Mouse (Mus musculus) CD4-positive naive resting alpha-beta T cell, adult 57 days (primary cell): Measurements from ENCODE around the gene Klk7. TPM values are rescaled to one million over a fixed set of nuclear protein-coding genes. Genes with fewer than 3 reads are reported as not detected.

Experiments used
- total RNA-seq: library from RNA; stranded (reverse); gene quantifications from one replicate; pipeline ENCODE4 v1.2.4, GENCODE M21; 2023

Gene Klk7
- total RNA-seq = 0.41 TPM

DNA sequence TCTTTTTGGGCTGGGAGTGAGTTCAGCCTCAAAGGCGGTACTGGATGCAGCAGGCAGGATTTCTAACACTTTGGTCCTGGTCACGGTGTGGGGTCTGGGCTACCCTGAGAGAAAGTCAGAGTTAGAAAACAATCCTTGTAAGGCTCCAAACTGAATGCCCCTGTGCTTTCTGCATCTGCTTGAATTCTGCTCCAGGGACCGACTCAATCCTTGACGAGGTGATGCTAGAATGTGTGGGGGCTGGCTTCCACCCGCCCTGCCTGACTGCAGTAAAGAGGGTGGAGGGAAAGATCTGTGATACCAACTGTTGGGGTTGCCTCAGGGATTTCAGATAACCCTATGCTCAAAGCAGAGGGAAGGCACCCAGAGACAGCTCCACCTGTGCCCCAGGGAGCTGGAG is at the start of gene Klk7:
Gene Klk7 (plus strand): TSS at position 301 of the 400 bp plus-strand sequence.

DNA sequence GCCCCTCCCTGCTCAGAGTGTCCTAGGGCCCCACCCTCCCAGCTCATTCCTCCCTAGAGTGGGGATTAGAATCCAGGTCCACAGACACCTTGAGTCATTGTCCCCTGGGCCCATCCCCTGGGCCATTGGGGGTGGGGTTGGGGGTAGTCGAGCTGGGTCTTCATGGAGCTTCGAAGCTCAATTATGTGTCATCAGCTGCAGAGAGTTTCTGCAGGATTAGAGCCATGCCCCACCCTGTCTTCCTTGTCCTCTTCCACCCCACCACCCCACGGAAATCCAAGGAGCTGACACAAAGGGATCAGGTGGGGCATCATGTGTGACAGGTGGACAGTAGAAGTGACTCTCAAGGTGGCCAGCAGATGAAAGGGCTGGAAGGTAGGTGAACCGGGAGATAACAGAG is 42.5 kb upstream of the Klk7 start, which contains the start of gene Klk12:
Gene Klk12 (plus strand): TSS at position 301 of the 400 bp plus-strand sequence.

DNA sequence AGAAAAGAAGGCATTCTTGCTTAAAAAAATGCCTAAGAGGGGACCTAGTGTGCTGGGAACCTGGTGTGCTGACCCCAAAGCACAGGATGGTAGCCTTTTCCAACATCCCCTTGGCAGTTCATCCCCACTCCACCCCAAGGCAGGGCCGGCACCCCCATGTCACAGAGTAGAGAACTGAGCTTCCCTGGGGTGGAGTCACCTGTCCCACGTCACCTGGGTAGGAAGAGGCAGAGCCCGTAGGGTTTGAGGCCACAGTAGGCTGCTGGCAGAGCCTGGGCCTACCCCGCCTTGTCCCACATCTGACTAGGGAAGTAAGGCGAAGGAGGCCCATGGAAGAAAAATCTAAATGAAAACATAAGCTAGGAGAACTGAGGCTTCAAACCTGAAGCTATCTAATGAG is 36.7 kb upstream of the Klk7 start, which contains the start of gene Klk11:
Gene Klk11 (plus strand): TSS at position 241 of the 400 bp plus-strand sequence.

DNA sequence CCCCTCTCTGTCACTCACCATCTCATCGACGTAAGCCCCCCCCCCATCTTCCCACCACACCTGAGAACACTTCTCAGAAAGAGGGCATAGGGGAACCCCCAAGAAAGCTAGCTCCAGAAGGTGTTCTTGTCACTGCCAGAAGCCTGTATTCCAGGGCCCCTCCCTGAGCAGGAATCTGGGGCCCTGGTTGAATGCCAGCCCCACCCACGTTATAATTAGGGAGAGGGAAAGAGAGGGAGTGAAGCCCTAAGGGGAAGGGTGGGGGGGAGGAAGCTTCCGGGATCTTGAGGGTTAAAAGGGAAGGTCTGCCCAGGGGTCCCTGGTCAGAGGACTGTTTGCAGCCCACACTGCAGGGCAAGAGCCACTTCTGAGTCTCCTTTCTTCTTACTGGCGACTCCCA is 30.3 kb upstream of the Klk7 start, which contains the start of gene Klk10:
Gene Klk10 (plus strand): TSS at position 290 of the 400 bp plus-strand sequence.

DNA sequence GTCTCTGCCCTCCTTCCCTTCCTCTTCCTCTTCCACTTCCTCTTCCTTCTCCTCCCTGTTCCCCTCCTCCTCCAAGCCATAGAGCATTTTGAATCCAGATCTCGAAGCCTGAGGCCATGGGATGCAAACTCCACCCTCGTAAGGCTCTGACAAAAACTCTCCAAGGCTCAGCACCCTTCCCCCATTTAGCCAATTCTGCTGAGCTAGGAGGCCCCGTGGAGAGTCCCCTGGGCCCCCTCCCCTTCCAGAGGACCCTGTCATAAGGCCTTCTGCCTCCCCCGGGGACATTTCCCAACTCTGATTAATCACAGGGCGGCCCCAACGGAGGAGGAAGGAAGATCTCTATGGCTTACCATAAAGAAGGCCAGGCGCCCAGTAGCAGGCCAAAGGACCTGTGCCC is 19.5 kb upstream of the Klk7 start, which contains the start of gene Klk9:
Gene Klk9 (plus strand): TSS at position 301 of the 400 bp plus-strand sequence.

DNA sequence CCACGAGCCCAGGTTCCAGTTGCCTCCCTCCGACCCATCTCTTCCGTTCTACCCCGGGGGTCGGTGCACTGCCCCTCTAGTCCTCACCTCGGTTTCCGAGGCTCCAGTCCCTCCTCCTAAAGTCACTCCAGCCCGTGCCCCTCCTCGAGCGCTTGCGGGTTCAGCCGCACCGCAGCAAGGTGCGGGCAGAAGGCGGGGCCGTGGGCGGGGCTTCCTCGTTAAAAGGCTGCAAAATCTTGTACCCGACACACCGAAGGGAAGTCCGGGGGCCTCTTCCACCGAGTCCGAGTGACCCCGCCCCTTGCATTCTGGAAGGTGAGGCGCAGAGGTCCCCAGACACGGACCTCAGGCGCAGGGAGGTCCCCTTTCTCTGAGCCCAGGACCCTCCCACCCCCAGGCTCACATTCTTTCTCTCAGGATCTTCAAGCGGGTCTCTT is 13.7 kb upstream of the Klk7 start, which contains the start of gene Klk8:
Gene Klk8 (plus strand): TSS at position 245 of the 437 bp plus-strand sequence.

DNA sequence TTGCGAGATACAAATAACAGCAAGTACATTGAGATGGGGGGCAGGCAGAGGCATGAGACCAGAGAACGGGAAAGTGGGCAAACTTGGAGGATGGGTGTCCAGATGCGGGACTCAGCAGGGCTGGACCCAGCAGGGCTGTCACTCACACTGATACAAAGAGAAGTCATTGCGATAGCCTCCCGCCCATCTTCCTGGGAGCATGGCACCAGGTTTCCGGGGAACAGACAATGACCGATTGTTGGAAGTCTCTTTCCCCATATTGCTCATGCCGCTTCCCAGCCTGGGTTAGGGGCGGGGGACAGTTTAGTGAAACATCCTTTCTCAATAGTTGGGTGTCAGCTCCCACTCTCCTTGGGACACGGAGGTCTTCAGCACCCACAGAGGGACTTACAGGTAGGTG is 13.1 kb downstream of the Klk7 start, which contains the start of gene Klk6:
Gene Klk6 (plus strand): TSS at position 301 of the 400 bp plus-strand sequence.

DNA sequence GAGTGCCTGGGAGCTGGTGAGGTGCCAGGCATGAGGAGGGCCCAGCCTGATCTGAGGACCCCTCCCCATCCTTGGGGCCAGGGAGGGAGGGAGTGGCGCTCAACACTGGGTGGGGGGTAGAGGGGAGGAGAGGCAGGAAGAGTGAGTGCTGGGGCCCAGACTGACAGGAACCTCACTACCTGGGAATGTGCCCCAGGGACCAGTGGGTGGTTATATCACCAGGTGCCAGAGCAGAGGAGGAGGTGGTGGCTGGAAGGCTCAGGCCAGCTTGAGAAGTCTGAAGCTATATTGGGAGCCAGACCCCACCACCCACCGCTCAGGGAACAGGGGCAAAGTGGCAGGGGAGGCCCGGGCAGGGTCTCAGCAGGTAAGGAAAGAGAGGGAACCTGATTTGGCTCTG is 30.6 kb downstream of the Klk7 start, which contains the start of gene Klk5:
Gene Klk5 (plus strand): TSS at position 271 of the 400 bp plus-strand sequence.

Other genes starting within 250 kb of the Klk7 start
- 7.1 TPM for gene Zfp658, start 249.0 kb upstream of the Klk7 start, total RNA-seq
- gene Zfp719, start 231.7 kb upstream of the Klk7 start, total RNA-seq = 10.3 TPM
- gene Zfp819, start 204.1 kb upstream of the Klk7 start, total RNA-seq = not detected
- gene Ceacam18, start 176.6 kb upstream of the Klk7 start, total RNA-seq = not detected
- 2.2 TPM for gene Siglece, start 151.1 kb upstream of the Klk7 start, total RNA-seq
- 9.4 TPM for gene Ctu1, start 139.3 kb upstream of the Klk7 start, total RNA-seq
- gene Klk14, start 120.9 kb upstream of the Klk7 start, total RNA-seq = not detected
- gene Klk13, start 98.7 kb upstream of the Klk7 start, total RNA-seq = not detected
- gene Klk12, start 42.4 kb upstream of the Klk7 start, total RNA-seq = not detected
- not detected for gene Klk11, start 36.7 kb upstream of the Klk7 start, total RNA-seq
- not detected for gene Klk10, start 30.3 kb upstream of the Klk7 start, total RNA-seq
- gene Klk9, start 19.4 kb upstream of the Klk7 start, total RNA-seq = not detected
- 123 TPM for gene Klk8, start 13.7 kb upstream of the Klk7 start, total RNA-seq
- gene Klk6, start 13.2 kb downstream of the Klk7 start, total RNA-seq = not detected
- not detected for gene Klk5, start 30.7 kb downstream of the Klk7 start, total RNA-seq
- gene Klk4, start 69.9 kb downstream of the Klk7 start, total RNA-seq = not detected
- gene Klk15, start 122.4 kb downstream of the Klk7 start, total RNA-seq = not detected
- not detected for gene Klk1b8, start 139.4 kb downstream of the Klk7 start, total RNA-seq
- not detected for gene Klk1b1, start 155.5 kb downstream of the Klk7 start, total RNA-seq
- not detected for gene Klk1b9, start 164.8 kb downstream of the Klk7 start, total RNA-seq
- not detected for gene Klk1b11, start 184.6 kb downstream of the Klk7 start, total RNA-seq
- gene Klk1b26, start 200.9 kb downstream of the Klk7 start, total RNA-seq = not detected
- not detected for gene Klk1b27, start 241.0 kb downstream of the Klk7 start, total RNA-seq